Mouse (Mus musculus) midbrain, embryonic 10.5 days (tissue): ENCODE results near the gene Fahd2a. TPM values are rescaled to one million over a fixed set of nuclear protein-coding genes. Genes with fewer than 3 reads are reported as not detected.

ENCODE experiments used
- DNase-seq: peaks from one replicate; pipeline ENCODE4 v3.0.0-alpha.2; 2017; ENCODE audit warnings: low spot score
- H3K27ac ChIP-seq: fragments of 300-500 bp; sonication (generic); replicated peaks from 2 replicates; pipeline ENCODE4 v1.5.1; 2016; ENCODE audit warnings: mild to moderate bottlenecking
- H3K27me3 ChIP-seq: fragments of 300-500 bp; sonication (generic); 2 replicates; pipeline ENCODE4 v1.6.1; 2016; ENCODE audit warnings: low read depth, mild to moderate bottlenecking; ENCODE audit not compliant: poor library complexity, severe bottlenecking
- H3K36me3 ChIP-seq: fragments of 300-500 bp; sonication (generic); 2 replicates; pipeline ENCODE4 v1.6.1; 2016; ENCODE audit warnings: mild to moderate bottlenecking, moderate library complexity
- H3K4me1 ChIP-seq: fragments of 300-500 bp; sonication (generic); 2 replicates; pipeline ENCODE4 v1.6.1; 2016
- H3K4me3 ChIP-seq: fragments of 300-500 bp; sonication (generic); 2 replicates; pipeline ENCODE4 v1.5.1; 2016; ENCODE audit warnings: mild to moderate bottlenecking, moderate library complexity
- H3K9me3 ChIP-seq: fragments of 300-500 bp; sonication (generic); replicated peaks from 2 replicates; pipeline ENCODE4 v1.6.1; 2016; ENCODE audit warnings: mild to moderate bottlenecking
- WGBS: fragments of 180-500 bp; shearing (Covaris S2); methylation state at CpG from one replicate; pipeline ENCODE4 v1.1.7; 2016; 5-methylcytosine and 5-hydroxymethylcytosine counted together
- polyA plus RNA-seq: library from polyadenylated mRNA; unstranded; fragments of >200 nt; fragmentation: Nextera tagmentation; extraction: Ambion mirVana; gene quantifications from 2 replicates; pipeline ENCODE4 v1.2.1, GENCODE M21; 2016

The Fahd2a gene
- polyA plus RNA-seq, 1 experiment from 2014 or later = 27.7 TPM

GRCm38 (mm10) chr2:127418266-127418970 lies 25.9 kb downstream of the Fahd2a start:
- Histone ChIP-seq H3K36me3 (no peaks in the 10 kb centered on the region), H3K4me1 (peaks cover 4% of the 10 kb centered on the region; the same call in 1 of the 2 replicates), H3K27me3 (no peaks in the 10 kb centered on the region), H3K4me3 (no peak overlapping the region), H3K27ac (no peak overlapping the region), H3K9me3 (no peaks in the 10 kb centered on the region)
- 81% methylated on average over 10 of the region's 10 CpGs for WGBS
- no peak for DNase-seq

- Histone ChIP-seq H3K4me1 (peaks cover 4% of the 10 kb centered on the region; the same call in 1 of the 2 replicates), H3K36me3 (no peaks in the 10 kb centered on the region), H3K9me3 (no peaks in the 10 kb centered on the region), H3K27ac (no peak overlapping the region), H3K27me3 (no peaks in the 10 kb centered on the region), H3K4me3 (no peak overlapping the region)
- DNase-seq = no peak
- WGBS = 51% methylated on average over 3 of the region's 3 CpGs
Observed at GRCm38 (mm10) chr2:127416706-127417105, 27.7 kb downstream of the Fahd2a start.

GRCm38 (mm10) chr2:127415806-127416205 lies 28.6 kb downstream of the Fahd2a start:
- no peak overlapping the region for H3K4me3 ChIP-seq
- DNase-seq = no peak
- peaks cover 4% of the 10 kb centered on the region; the same call in 1 of the 2 replicates for H3K4me1 ChIP-seq
- no peak overlapping the region for H3K27ac ChIP-seq
- no peaks in the 10 kb centered on the region for H3K27me3 ChIP-seq
- no peaks in the 10 kb centered on the region for H3K36me3 ChIP-seq
- H3K9me3 ChIP-seq = no peaks in the 10 kb centered on the region
- 80% methylated on average over 10 of the region's 10 CpGs for WGBS

- Histone ChIP-seq H3K9me3 (no peaks in the 10 kb centered on the region), H3K4me1 (no peaks in the 10 kb centered on the region), H3K27me3 (no peaks in the 10 kb centered on the region), H3K27ac (no peak overlapping the region), H3K36me3 (no peaks in the 10 kb centered on the region), H3K4me3 (no peak overlapping the region)
- WGBS = 90% methylated on average over 6 of the region's 6 CpGs
- DNase-seq = no peak
Observed at GRCm38 (mm10) chr2:127411126-127411525, 33.2 kb downstream of the Fahd2a start.

- no peaks in the 10 kb centered on the region for H3K9me3 ChIP-seq
- no peak overlapping the region for H3K27ac ChIP-seq
- peaks cover 6% of the 10 kb centered on the region; the same call in 1 of the 2 replicates for H3K4me1 ChIP-seq
- H3K36me3 ChIP-seq = no peaks in the 10 kb centered on the region
- 86% methylated on average over 7 of the region's 7 CpGs for WGBS
- H3K27me3 ChIP-seq = no peaks in the 10 kb centered on the region
- no peak overlapping the region for H3K4me3 ChIP-seq
- no peak for DNase-seq
Observed at GRCm38 (mm10) chr2:127398738-127399137, 45.6 kb downstream of the Fahd2a start.

- Histone ChIP-seq H3K27me3 (no peaks in the 10 kb centered on the region), H3K9me3 (no peaks in the 10 kb centered on the region), H3K4me1 (no peaks in the 10 kb centered on the region), H3K36me3 (no peaks in the 10 kb centered on the region), H3K27ac (no peak overlapping the region), H3K4me3 (no peak overlapping the region)
- no peak for DNase-seq
- 86% methylated on average over 5 of the region's 5 CpGs for WGBS
Observed at GRCm38 (mm10) chr2:127394606-127395161, 49.7 kb downstream of the Fahd2a start.

GRCm38 (mm10) chr2:127391323-127391722 lies 53.0 kb downstream of the Fahd2a start:
- H3K9me3 ChIP-seq = no peaks in the 10 kb centered on the region
- H3K4me3 ChIP-seq = no peak overlapping the region
- no peak for DNase-seq
- H3K4me1 ChIP-seq = no peaks in the 10 kb centered on the region
- H3K36me3 ChIP-seq = no peaks in the 10 kb centered on the region
- H3K27ac ChIP-seq = no peak overlapping the region
- 70% methylated on average over 3 of the region's 3 CpGs for WGBS
- H3K27me3 ChIP-seq = no peaks in the 10 kb centered on the region

GRCm38 (mm10) chr2:127390846-127391245 lies 53.5 kb downstream of the Fahd2a start:
- Histone ChIP-seq H3K9me3 (no peaks in the 10 kb centered on the region), H3K4me3 (no peak overlapping the region), H3K27ac (no peak overlapping the region), H3K27me3 (no peaks in the 10 kb centered on the region), H3K4me1 (no peaks in the 10 kb centered on the region), H3K36me3 (no peaks in the 10 kb centered on the region)
- WGBS = 72% methylated on average over 4 of the region's 4 CpGs
- no peak for DNase-seq

- Histone ChIP-seq H3K27ac (no peak overlapping the region), H3K27me3 (no peaks in the 10 kb centered on the region), H3K4me3 (no peak overlapping the region), H3K4me1 (no peaks in the 10 kb centered on the region), H3K9me3 (no peaks in the 10 kb centered on the region), H3K36me3 (no peaks in the 10 kb centered on the region)
- WGBS = 89% methylated on average over 3 of the region's 3 CpGs
- DNase-seq = no peak
Observed at GRCm38 (mm10) chr2:127390352-127390751, 54.0 kb downstream of the Fahd2a start.

GRCm38 (mm10) chr2:127387521-127387920 lies 56.8 kb downstream of the Fahd2a start:
- Histone ChIP-seq H3K4me1 (no peaks in the 10 kb centered on the region), H3K4me3 (no peak overlapping the region), H3K9me3 (no peaks in the 10 kb centered on the region), H3K36me3 (no peaks in the 10 kb centered on the region), H3K27me3 (no peaks in the 10 kb centered on the region), H3K27ac (no peak overlapping the region)
- no peak for DNase-seq
- WGBS = 75% methylated on average over 2 of the region's 2 CpGs

Other genes with a start within 250 kb of the Fahd2a start
- 2.9 and 3.1 TPM in 2 replicates for gene 1810024B03Rik, start 236.3 kb downstream of the Fahd2a start, polyA plus RNA-seq
- gene Snrnp200, start 236.2 kb downstream of the Fahd2a start, polyA plus RNA-seq = 92.9 and 100 TPM in 2 replicates
- gene Ciao1, start 196.7 kb downstream of the Fahd2a start, polyA plus RNA-seq = 46.3 and 56.2 TPM in 2 replicates
- 25.6 and 30.1 TPM in 2 replicates for gene Tmem127, start 196.7 kb downstream of the Fahd2a start, polyA plus RNA-seq
- 81.9 and 86.0 TPM in 2 replicates for gene Stard7, start 174.3 kb downstream of the Fahd2a start, polyA plus RNA-seq
- 3.2 and 3.9 TPM in 2 replicates for gene Dusp2, start 108.4 kb downstream of the Fahd2a start, polyA plus RNA-seq
- gene Astl, start 105.9 kb downstream of the Fahd2a start, polyA plus RNA-seq = not detected in 2 replicates
- 2.6 and 2.8 TPM in 2 replicates for gene Adra2b, start 81.4 kb downstream of the Fahd2a start, polyA plus RNA-seq
- 0.10 and 0.29 TPM in 2 replicates for gene Gpat2, start 19.4 kb downstream of the Fahd2a start, polyA plus RNA-seq
- gene Kcnip3, start 77.5 kb upstream of the Fahd2a start, polyA plus RNA-seq = 1.8 and 2.6 TPM in 2 replicates
- 0.28 and 0.43 TPM in 2 replicates for gene Prom2, start 96.9 kb upstream of the Fahd2a start, polyA plus RNA-seq
- gene Zfp661, start 142.5 kb upstream of the Fahd2a start, polyA plus RNA-seq = 7.6 and 9.6 TPM in 2 replicates
- 169 and 178 TPM in 2 replicates for gene Mrps5, start 142.7 kb upstream of the Fahd2a start, polyA plus RNA-seq
- gene Mal, start 212.1 kb upstream of the Fahd2a start, polyA plus RNA-seq = 0.62 and 1.0 TPM in 2 replicates